ENCODE assay signal across 9 mouse cellular contexts in genomic region chr16:76323594-76324307, GRCm38 (mm10). TPM values are rescaled to one million over a fixed set of nuclear protein-coding genes. Genes with fewer than 3 reads are reported as not detected.
DNase-seq lines count a peak whose midpoint lies in the region; ATAC-seq and TF ChIP-seq lines count a peak whose summit lies in the region.
"Had no signal": no experiment of that assay in that cellular context is flagged by ENCODE, and none has a peak within 500 bp of the region (broad histone marks: within the 10 kb centered on the region; RNA-seq: fewer than 3 reads in every experiment).

No protein-coding gene starts in this region.

- peaks cover 26% of the 10 kb centered on the region for H3K4me1 ChIP-seq in embryonic facial prominence, embryonic 13.5 days
- peaks cover 54% of the 10 kb centered on the region for H3K4me1 ChIP-seq in embryonic facial prominence, embryonic 10.5 days
- peaks cover 81% of the 10 kb centered on the region for H3K4me1 ChIP-seq in liver, embryonic 12.5 days
- peaks cover 34% of the 10 kb centered on the region for H3K4me1 ChIP-seq in stomach, embryonic 16.5 days (ENCODE audit: control insufficient read depth, insufficient read depth, low read length)

- no peak overlapping the region for H3K27ac ChIP-seq in embryonic facial prominence, embryonic 13.5 days
- no peak overlapping the region for H3K27ac ChIP-seq in embryonic facial prominence, embryonic 10.5 days (replicated peaks)
- peak overlapping the region; percentile 92 for H3K27ac ChIP-seq in liver, embryonic 12.5 days
- no peak overlapping the region for H3K27ac ChIP-seq in stomach, embryonic 16.5 days (ENCODE audit: low read length)
- H3K27ac ChIP-seq in layer of hippocampus, adult 2 months: no peak overlapping the region
- H3K27ac ChIP-seq: hindbrain, embryonic 14.5 days had no signal

- H3K9ac ChIP-seq in embryonic facial prominence, embryonic 13.5 days: no peak overlapping the region
- H3K9ac ChIP-seq in liver, embryonic 12.5 days: peak overlapping the region; percentile 66
- no peak overlapping the region for H3K9ac ChIP-seq in stomach, embryonic 16.5 days (ENCODE audit: low read length)
- H3K9ac ChIP-seq: hindbrain, embryonic 14.5 days had no signal

- no peaks in the 10 kb centered on the region for H3K27me3 ChIP-seq in embryonic facial prominence, embryonic 13.5 days
- no peaks in the 10 kb centered on the region for H3K27me3 ChIP-seq in embryonic facial prominence, embryonic 10.5 days (replicated peaks; ENCODE audit: low read depth, poor library complexity, severe bottlenecking)
- H3K27me3 ChIP-seq in liver, embryonic 12.5 days (replicated peaks): no peaks in the 10 kb centered on the region
- H3K27me3 ChIP-seq in stomach, embryonic 16.5 days (ENCODE audit: control insufficient read depth, insufficient read depth, low read length): no peaks in the 10 kb centered on the region

- DNase-seq in embryonic facial prominence, embryonic 10.5 days (ENCODE audit: low spot score): no peak
- DNase-seq in ovary, postnatal 36 days (ENCODE audit: low spot score): peak; percentile 36
- no peak for DNase-seq in ovary, postnatal 10 days (ENCODE audit: low spot score)
- no peak for DNase-seq in layer of hippocampus, adult 2 months (ENCODE audit: low spot score in 2 of 2)
- DNase-seq in gastrocnemius, postnatal 14 days: no peak

- no peak overlapping the region for H3K4me3 ChIP-seq in embryonic facial prominence, embryonic 13.5 days
- H3K4me3 ChIP-seq in embryonic facial prominence, embryonic 10.5 days: no peak overlapping the region
- H3K4me3 ChIP-seq in liver, embryonic 12.5 days: peak overlapping the region; percentile 46
- H3K4me3 ChIP-seq in stomach, embryonic 16.5 days (replicated peaks; ENCODE audit: low read length): no peak overlapping the region
- no peak overlapping the region for H3K4me3 ChIP-seq in layer of hippocampus, adult 2 months

- H3K36me3 ChIP-seq in embryonic facial prominence, embryonic 13.5 days: peaks cover 7% of the 10 kb centered on the region; the same call in 1 of the 2 replicates
- peaks cover 30% of the 10 kb centered on the region for H3K36me3 ChIP-seq in embryonic facial prominence, embryonic 10.5 days (replicated peaks)
- H3K36me3 ChIP-seq in liver, embryonic 12.5 days: peaks cover 31% of the 10 kb centered on the region
- no peaks in the 10 kb centered on the region for H3K36me3 ChIP-seq in stomach, embryonic 16.5 days (ENCODE audit: control insufficient read depth, insufficient read depth, low read length)

- WGBS in embryonic facial prominence, embryonic 13.5 days: 83% methylated on average over 4 of the region's 4 CpGs
- 82% methylated on average over 4 of the region's 4 CpGs for WGBS in embryonic facial prominence, embryonic 10.5 days
- 14% methylated on average over 4 of the region's 4 CpGs for WGBS in liver, embryonic 12.5 days (ENCODE audit: insufficient replicate concordance)
- 81% methylated on average over 4 of the region's 4 CpGs for WGBS in stomach, embryonic 16.5 days

- ATAC-seq in embryonic facial prominence, embryonic 13.5 days (ENCODE audit: insufficient number of reproducible peaks, insufficient read depth, low FRiP score, low TSS enrichment, low read depth): peak; percentile 32; the same call in 1 of the 2 replicates
- ATAC-seq in liver, embryonic 12.5 days: peak; percentile 98
- 0 out of 2 replicates have a peak, but pooled peaks have one; percentile 49 for ATAC-seq in stomach, embryonic 16.5 days (ENCODE audit: insufficient read depth, low FRiP score)

- intact Hi-C loops in gastrocnemius, postnatal 14 days (cut with DNase I; ENCODE audit: low total_unique reads): no loop called here

- no peaks in the 10 kb centered on the region for H3K9me3 ChIP-seq in embryonic facial prominence, embryonic 13.5 days
- no peaks in the 10 kb centered on the region for H3K9me3 ChIP-seq in embryonic facial prominence, embryonic 10.5 days
- no peaks in the 10 kb centered on the region for H3K9me3 ChIP-seq in liver, embryonic 12.5 days (replicated peaks)
- H3K9me3 ChIP-seq in stomach, embryonic 16.5 days (replicated peaks; ENCODE audit: control insufficient read depth, low read length): no peaks in the 10 kb centered on the region

- no peak for TF ChIP-seq CTCF in layer of hippocampus, adult 2 months (conservative IDR thresholded peaks at IDR 0.05)

- H3K4me2 ChIP-seq in embryonic facial prominence, embryonic 13.5 days: no peak overlapping the region
- peak overlapping the region; percentile 71 for H3K4me2 ChIP-seq in liver, embryonic 12.5 days
- no peak overlapping the region for H3K4me2 ChIP-seq in stomach, embryonic 16.5 days (ENCODE audit: low read depth, low read length)
- H3K4me2 ChIP-seq: hindbrain, embryonic 14.5 days had no signal

RNA-seq across cellular contexts. Expression of gene Nrip1, which starts 49.9 kb away (rescaled TPM):
- polyA plus RNA-seq in embryonic facial prominence, embryonic 13.5 days (2015; fragmentation: Nextera tagmentation; extraction: Ambion mirVana): 42.6 and 45.0 TPM in 2 replicates
- polyA plus RNA-seq in embryonic facial prominence, embryonic 10.5 days (2016; fragmentation: Nextera tagmentation; extraction: Ambion mirVana): 58.3 and 60.8 TPM in 2 replicates
- 32.0 and 32.1 TPM in 2 replicates for polyA plus RNA-seq in liver, embryonic 12.5 days (2016; fragmentation: Nextera tagmentation; extraction: Ambion mirVana)
- polyA plus RNA-seq in stomach, embryonic 16.5 days (2015; fragmentation: Nextera tagmentation; extraction: Ambion mirVana): 34.6 and 34.8 TPM in 2 replicates
- 10 to 100 TPM; 56.1 to 60.0 TPM for total RNA-seq in layer of hippocampus, adult 2 months (2021)
- total RNA-seq in gastrocnemius, postnatal 14 days (2021): 10 to 100 TPM; 36.7 to 37.0 TPM

Comparison
In these comparisons a context has a peak if more than half of its experiments do, and no peak if none do; other contexts are left out.
1. ATAC-seq: peak in every context shown above with its lines; median percentile 98 in liver, embryonic 12.5 days; 49 in stomach, embryonic 16.5 days; 32 in embryonic facial prominence, embryonic 13.5 days.